Mouse (Mus musculus) midbrain, embryonic 15.5 days (tissue): ENCODE results near the gene Prkar2b. TPM values are rescaled to one million over a fixed set of nuclear protein-coding genes. Genes with fewer than 3 reads are reported as not detected.
A peak's percentile ranks its signal among the peaks of the same experiment; 100 is the strongest.

Experiments used
- ATAC-seq: fragments of 200-750 bp; cut with Nextera tagmentation; replicated peaks from 2 replicates; pipeline ENCODE4 v1.8.0; 2017; ENCODE audit warnings: moderate TSS enrichment
- H3K27ac ChIP-seq: fragments of 300-500 bp; sonication (generic); 2 replicates; pipeline ENCODE4 v1.5.1; 2015; ENCODE audit warnings: mild to moderate bottlenecking, inconsistent platforms
- H3K27me3 ChIP-seq: fragments of 300-500 bp; sonication (generic); replicated peaks from 2 replicates; pipeline ENCODE4 v1.6.1; 2015; ENCODE audit warnings: inconsistent platforms
- H3K36me3 ChIP-seq: fragments of 300-500 bp; sonication (generic); replicated peaks from 2 replicates; pipeline ENCODE4 v1.6.1; 2015; ENCODE audit warnings: inconsistent platforms
- H3K4me1 ChIP-seq: fragments of 300-500 bp; sonication (generic); 2 replicates; pipeline ENCODE4 v1.6.1; 2015; ENCODE audit warnings: inconsistent platforms
- H3K4me2 ChIP-seq: fragments of 300-500 bp; sonication (generic); 2 replicates; pipeline ENCODE4 v1.6.1; 2015; ENCODE audit warnings: inconsistent platforms, mild to moderate bottlenecking, moderate library complexity
- H3K4me3 ChIP-seq: fragments of 300-500 bp; sonication (generic); 2 replicates; pipeline ENCODE4 v1.5.1; 2015; ENCODE audit warnings: mild to moderate bottlenecking, inconsistent platforms
- H3K9ac ChIP-seq: fragments of 300-500 bp; sonication (generic); 2 replicates; pipeline ENCODE4 v1.6.1; 2015; ENCODE audit warnings: mild to moderate bottlenecking, inconsistent platforms
- H3K9me3 ChIP-seq: fragments of 300-500 bp; sonication (generic); 2 replicates; pipeline ENCODE4 v1.6.1; 2016; ENCODE audit warnings: inconsistent platforms
- WGBS: fragments of 180-500 bp; shearing (Covaris S2); methylation state at CpG from one replicate; pipeline ENCODE4 v1.1.7; 2015; ENCODE audit warnings: mixed read lengths; 5-methylcytosine and 5-hydroxymethylcytosine counted together
- polyA plus RNA-seq: library from polyadenylated mRNA; unstranded; fragments of >200 nt; fragmentation: Nextera tagmentation; extraction: Ambion mirVana; gene quantifications from 2 replicates; pipeline ENCODE4 v1.2.1, GENCODE M21; 2015

Prkar2b gene
- polyA plus RNA-seq, 1 experiment from 2014 or later = 148 TPM

DNA sequence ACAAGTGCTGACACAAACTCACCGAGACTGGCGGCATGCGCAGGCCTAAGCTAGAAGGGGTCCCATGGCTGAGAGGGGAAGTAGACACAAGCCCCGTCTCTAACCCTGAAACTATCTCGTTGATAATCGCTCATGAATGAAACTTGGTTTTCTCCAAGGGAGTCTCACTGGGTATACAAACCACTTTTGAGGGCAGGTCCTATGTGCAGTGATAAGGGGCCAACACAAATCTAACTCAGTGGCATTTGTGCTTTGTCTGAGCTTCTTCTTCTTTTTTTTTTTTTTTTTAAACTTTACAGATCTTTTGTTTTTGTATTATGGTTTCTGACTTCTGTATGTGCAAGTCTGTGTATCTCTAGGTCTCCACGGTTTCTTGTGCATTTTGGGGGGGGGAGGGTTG, 60.6 kb downstream of the Prkar2b start:
- no peak for ATAC-seq
- no peaks in the 10 kb centered on the region for H3K27me3 ChIP-seq
- WGBS = 88% methylated on average over 7 of the region's 7 CpGs
- no peaks in the 10 kb centered on the region for H3K4me1 ChIP-seq
- H3K9me3 ChIP-seq = no peaks in the 10 kb centered on the region
- no peak overlapping the region for H3K9ac ChIP-seq
- H3K4me3 ChIP-seq = no peak overlapping the region
- H3K4me2 ChIP-seq = no peak overlapping the region
- H3K27ac ChIP-seq = no peak overlapping the region
- no peaks in the 10 kb centered on the region for H3K36me3 ChIP-seq

DNA sequence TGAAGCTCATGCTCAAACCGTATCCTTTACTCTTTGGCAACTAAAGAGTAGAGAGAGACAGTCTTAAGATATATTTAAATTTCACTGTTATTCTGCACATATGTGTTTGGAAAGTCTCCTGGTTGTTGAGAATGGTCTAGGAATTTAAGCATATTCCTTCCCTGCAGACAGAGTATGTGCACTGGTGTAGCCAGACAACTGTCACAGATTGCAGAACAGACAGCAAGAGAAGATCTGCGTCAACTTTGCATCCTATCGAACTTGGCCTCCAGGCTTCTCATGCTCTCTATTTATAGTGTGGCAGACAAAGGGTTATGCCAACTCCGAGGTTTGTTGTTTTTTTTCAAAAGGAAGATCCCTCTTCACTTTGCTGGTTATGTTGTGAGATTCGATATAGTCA, 62.4 kb downstream of the Prkar2b start:
- Histone ChIP-seq H3K9me3 (no peaks in the 10 kb centered on the region), H3K4me3 (no peak overlapping the region), H3K9ac (no peak overlapping the region), H3K27me3 (no peaks in the 10 kb centered on the region), H3K4me1 (no peaks in the 10 kb centered on the region), H3K27ac (no peak overlapping the region), H3K4me2 (no peak overlapping the region), H3K36me3 (no peaks in the 10 kb centered on the region)
- no peak for ATAC-seq
- WGBS = 81% methylated on average over 5 of the region's 5 CpGs

DNA sequence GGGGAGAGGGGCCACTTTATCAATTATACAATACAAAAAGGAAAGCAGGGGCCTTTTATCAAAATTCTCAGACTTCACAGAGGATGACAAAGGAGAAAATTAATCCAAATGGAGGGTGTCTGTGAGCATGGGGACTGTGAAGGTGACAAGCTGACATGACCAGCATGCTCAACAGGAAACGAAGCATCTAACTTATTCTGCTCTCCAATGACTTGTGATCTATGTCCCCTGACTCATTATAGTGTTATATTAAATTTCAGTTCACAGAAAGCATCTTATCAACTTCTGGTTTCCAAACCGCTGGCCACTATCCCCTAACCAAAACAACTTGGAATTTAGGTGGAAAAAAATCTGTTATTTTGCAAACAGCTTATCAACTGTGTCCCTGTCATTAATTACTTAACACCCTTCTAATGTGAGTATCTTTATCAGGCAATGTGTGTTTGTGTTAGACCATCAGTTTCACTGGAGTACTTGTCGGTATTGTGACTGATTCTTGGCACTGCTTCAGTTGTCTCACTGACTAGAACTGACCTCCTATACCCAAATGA, 63.7 kb downstream of the Prkar2b start:
- Histone ChIP-seq H3K9me3 (no peaks in the 10 kb centered on the region), H3K4me1 (no peaks in the 10 kb centered on the region), H3K27me3 (no peaks in the 10 kb centered on the region), H3K4me2 (no peak overlapping the region), H3K36me3 (no peaks in the 10 kb centered on the region), H3K9ac (no peak overlapping the region), H3K4me3 (no peak overlapping the region), H3K27ac (no peak overlapping the region)
- 67% methylated on average over 3 of the region's 3 CpGs for WGBS
- no peak for ATAC-seq

DNA sequence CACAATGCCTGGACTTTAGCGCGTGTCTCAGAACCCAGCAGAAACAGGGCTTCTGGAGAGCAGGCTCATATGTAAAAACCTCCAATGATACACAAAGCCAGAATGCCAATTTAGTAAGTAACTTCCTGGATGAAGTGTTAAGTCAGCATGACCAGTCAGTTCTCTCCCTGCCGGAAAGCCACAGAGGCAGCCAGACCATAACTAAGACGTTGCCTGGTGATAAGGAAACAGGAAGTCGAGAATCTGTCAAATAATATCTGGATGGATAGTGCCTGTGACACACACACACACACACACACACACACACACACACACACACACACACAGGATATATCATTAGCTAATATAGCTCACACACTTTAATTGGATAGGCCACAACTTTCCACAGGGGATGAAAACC, 64.2 kb downstream of the Prkar2b start:
- Histone ChIP-seq H3K27me3 (no peaks in the 10 kb centered on the region), H3K4me3 (no peak overlapping the region), H3K9me3 (no peaks in the 10 kb centered on the region), H3K9ac (no peak overlapping the region), H3K36me3 (no peaks in the 10 kb centered on the region), H3K27ac (no peak overlapping the region), H3K4me1 (no peaks in the 10 kb centered on the region), H3K4me2 (no peak overlapping the region)
- WGBS = 76% methylated on average over 5 of the region's 5 CpGs
- ATAC-seq = no peak

DNA sequence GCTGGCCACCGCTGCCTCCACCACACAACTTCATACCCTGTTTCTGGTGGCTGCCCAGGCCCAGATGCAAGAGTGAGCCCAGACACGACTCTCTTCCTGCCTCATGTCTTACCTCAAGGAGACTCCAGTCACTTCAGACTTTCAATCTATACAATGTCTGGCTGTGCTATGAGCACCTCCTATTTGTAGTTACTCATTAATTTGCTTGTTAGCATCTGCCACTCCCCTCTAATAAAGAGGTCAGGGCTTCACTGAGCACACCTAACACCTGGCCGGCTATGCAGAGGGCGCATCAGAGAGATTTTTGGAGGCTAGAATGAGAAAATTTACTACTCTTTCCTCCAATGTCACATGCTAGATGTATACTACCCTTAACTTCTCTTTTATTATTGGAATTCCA, 70.5 kb downstream of the Prkar2b start:
- ATAC-seq = no peak
- H3K9ac ChIP-seq = no peak overlapping the region
- H3K4me3 ChIP-seq = no peak overlapping the region
- no peak overlapping the region for H3K27ac ChIP-seq
- 97% methylated on average over 4 of the region's 4 CpGs for WGBS
- H3K36me3 ChIP-seq = no peaks in the 10 kb centered on the region
- H3K4me1 ChIP-seq = no peaks in the 10 kb centered on the region
- no peak overlapping the region for H3K4me2 ChIP-seq
- H3K9me3 ChIP-seq = no peaks in the 10 kb centered on the region
- H3K27me3 ChIP-seq = no peaks in the 10 kb centered on the region

DNA sequence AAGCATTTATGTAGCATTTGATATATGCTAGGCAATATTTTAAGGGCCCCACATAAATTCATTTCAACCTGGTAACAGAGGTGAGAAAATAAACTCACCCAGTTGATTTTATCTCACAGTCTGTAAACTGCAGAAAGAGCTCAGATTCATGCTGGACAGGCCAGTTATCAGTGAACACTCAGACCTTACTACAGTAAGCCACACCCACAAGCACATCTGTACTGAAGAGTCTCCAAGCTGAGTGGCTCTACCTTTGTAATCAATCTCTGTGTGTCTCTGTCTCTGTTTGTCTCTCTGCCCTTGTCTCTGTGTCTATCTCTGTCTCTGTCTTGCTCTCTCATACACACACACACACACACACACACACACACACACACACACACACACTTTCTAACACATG, 71.4 kb downstream of the Prkar2b start:
- Histone ChIP-seq H3K9me3 (no peaks in the 10 kb centered on the region), H3K27ac (no peak overlapping the region), H3K4me2 (no peak overlapping the region), H3K27me3 (no peaks in the 10 kb centered on the region), H3K4me1 (0 out of 2 replicates have a peak, but pooled peaks cover under 1% of the 10 kb centered on the region), H3K4me3 (no peak overlapping the region), H3K36me3 (no peaks in the 10 kb centered on the region), H3K9ac (no peak overlapping the region)
- no peak for ATAC-seq

DNA sequence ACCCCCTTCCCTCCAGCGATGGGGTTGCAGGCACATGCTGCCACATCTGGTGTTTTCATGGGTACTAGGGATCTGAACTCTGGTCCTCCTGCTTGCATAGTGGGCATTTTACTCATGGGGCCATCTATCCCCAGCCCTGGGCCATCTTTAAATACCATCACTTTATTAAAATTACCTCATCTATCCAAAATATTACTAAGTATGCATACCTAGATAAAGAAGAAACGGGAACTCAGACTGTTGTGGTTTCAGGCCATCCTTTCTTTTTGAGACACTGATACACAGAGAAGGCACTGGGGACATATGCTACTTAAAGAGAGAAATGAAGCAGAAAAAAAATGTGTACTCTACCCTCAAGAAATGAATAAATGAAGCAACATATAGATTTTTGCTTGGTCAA, 74.6 kb downstream of the Prkar2b start:
- Histone ChIP-seq H3K27me3 (no peaks in the 10 kb centered on the region), H3K27ac (no peak overlapping the region), H3K4me3 (no peak overlapping the region), H3K9ac (no peak overlapping the region), H3K9me3 (no peaks in the 10 kb centered on the region), H3K4me1 (peaks cover 14% of the 10 kb centered on the region), H3K4me2 (no peak overlapping the region), H3K36me3 (no peaks in the 10 kb centered on the region)
- ATAC-seq = no peak
- 92% methylated on average over 2 of the region's 2 CpGs for WGBS

DNA sequence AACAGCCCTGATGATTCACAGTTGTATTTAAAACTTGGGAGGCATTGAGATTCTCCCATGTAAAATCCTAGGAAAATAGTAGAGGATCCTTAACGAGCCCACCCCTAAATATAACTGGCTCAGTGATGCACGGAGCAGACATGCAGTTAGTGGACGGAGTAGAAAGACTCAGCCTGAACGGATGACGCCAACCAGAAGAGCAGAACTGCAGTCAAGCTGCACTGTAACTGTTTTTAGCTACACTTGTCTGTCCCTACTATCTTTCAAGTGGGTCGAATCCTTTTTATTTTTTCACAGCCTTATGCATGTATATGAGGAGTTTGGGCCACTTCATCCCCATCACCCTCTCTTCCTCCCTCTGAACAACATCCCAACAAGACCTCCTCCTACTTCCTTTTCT, 75.4 kb downstream of the Prkar2b start:
- no peaks in the 10 kb centered on the region for H3K27me3 ChIP-seq
- H3K4me1 ChIP-seq = peaks cover 14% of the 10 kb centered on the region
- H3K9ac ChIP-seq = no peak overlapping the region
- no peaks in the 10 kb centered on the region for H3K9me3 ChIP-seq
- no peak for ATAC-seq
- H3K36me3 ChIP-seq = no peaks in the 10 kb centered on the region
- no peak overlapping the region for H3K4me2 ChIP-seq
- H3K27ac ChIP-seq = no peak overlapping the region
- H3K4me3 ChIP-seq = no peak overlapping the region
- WGBS = 89% methylated on average over 6 of the region's 6 CpGs

DNA sequence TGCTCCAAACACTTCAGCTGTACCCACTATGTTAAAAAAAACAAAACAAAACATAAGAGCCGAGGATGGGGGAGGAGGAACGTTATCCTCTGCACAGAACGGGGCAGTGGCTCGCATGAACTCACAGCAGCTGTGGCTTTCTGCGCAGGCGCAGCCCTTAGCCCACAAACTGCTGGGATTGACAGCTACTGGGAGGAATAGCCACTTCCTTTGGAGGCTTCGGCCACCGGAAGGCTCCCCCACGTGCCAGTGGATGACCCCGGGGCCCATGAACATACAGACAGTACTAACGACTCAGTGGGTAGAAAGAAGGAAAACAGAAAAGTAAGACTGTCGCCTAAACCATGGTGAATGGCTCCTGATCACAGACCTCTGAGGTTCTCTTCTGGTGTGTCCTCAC, 76.4 kb downstream of the Prkar2b start:
- H3K36me3 ChIP-seq = no peaks in the 10 kb centered on the region
- WGBS = 78% methylated on average over 12 of the region's 12 CpGs
- no peaks in the 10 kb centered on the region for H3K9me3 ChIP-seq
- ATAC-seq = 0 out of 2 replicates have a peak, but pooled peaks have one; percentile 13
- no peak overlapping the region for H3K4me3 ChIP-seq
- no peak overlapping the region for H3K9ac ChIP-seq
- peak overlapping the region; percentile 43 for H3K27ac ChIP-seq
- H3K4me2 ChIP-seq = no peak overlapping the region
- peaks cover 14% of the 10 kb centered on the region for H3K4me1 ChIP-seq
- no peaks in the 10 kb centered on the region for H3K27me3 ChIP-seq

DNA sequence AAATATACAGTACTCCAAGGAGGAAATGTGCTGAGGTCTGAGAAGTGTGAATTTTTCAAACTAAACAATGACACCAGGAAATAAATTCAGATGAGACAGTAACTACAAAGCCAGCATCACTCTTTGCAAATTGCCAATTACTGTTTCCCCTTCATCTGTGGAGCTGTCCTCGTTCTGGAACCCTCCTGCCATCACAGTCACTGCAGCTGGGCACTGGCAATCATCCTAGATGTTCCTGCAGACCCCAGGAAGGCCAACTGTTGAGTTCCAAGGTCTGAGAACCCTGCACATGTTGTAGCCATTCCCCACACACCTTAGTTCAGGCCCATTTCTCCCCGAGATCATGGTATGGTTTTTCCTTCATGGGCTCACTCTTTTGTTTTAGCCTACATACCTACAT, 76.9 kb downstream of the Prkar2b start:
- peak; percentile 15; the same call in 1 of the 2 replicates for ATAC-seq
- no peaks in the 10 kb centered on the region for H3K27me3 ChIP-seq
- no peaks in the 10 kb centered on the region for H3K36me3 ChIP-seq
- H3K9ac ChIP-seq = no peak overlapping the region
- H3K9me3 ChIP-seq = no peaks in the 10 kb centered on the region
- no peak overlapping the region for H3K4me3 ChIP-seq
- H3K27ac ChIP-seq = peak overlapping the region; percentile 43; the same call in 1 of the 2 replicates
- peaks cover 14% of the 10 kb centered on the region for H3K4me1 ChIP-seq
- H3K4me2 ChIP-seq = no peak overlapping the region
- 41% methylated on average over 2 of the region's 2 CpGs for WGBS

DNA sequence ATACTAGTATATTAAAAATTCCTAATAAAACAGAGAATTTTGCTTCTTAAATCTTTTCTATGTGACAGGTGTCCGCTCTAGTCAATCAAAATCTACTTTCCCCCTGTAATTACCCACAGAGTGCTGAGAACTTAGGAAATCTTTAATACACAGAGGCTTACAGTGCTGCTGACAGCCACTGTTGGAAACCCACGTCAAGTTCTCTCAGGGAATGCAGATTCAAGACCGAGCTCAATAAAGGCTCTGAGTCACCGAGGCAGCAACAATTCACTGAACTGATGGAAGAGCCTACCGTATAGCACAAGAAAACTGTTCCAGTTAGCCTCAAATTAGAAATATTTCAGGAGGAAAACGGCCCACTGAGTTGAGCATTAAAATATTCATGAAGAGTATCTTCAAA, 77.3 kb downstream of the Prkar2b start:
- Histone ChIP-seq H3K4me1 (peaks cover 14% of the 10 kb centered on the region), H3K27me3 (no peaks in the 10 kb centered on the region), H3K9ac (no peak overlapping the region), H3K27ac (peak overlapping the region; percentile 53), H3K4me3 (no peak overlapping the region), H3K36me3 (no peaks in the 10 kb centered on the region), H3K4me2 (no peak overlapping the region), H3K9me3 (no peaks in the 10 kb centered on the region)
- WGBS = 51% methylated on average over 6 of the region's 6 CpGs
- 0 out of 2 replicates have a peak, but pooled peaks have one; percentile 18 for ATAC-seq

DNA sequence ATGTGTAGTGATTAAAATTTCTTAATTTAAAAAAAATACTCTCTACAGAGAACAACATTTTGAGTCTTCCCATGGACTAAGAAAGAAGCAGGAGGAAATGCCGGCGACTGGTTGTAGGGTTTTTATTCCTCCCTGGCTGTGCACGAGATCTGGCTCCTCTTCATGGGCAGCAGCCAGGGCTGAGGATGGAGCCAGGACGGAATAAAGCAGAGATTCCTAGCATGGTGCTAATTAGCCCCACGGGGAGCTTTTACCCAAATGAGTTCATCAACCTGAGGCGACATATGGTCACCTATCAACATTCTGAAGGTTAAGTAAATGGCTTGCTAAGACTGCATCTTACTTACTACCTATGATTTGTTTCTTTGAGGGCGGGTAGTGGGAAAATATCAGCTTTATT, 77.9 kb downstream of the Prkar2b start:
- WGBS = 54% methylated on average over 7 of the region's 7 CpGs
- ATAC-seq = peak; percentile 50; the same call in 1 of the 2 replicates
- Histone ChIP-seq H3K4me2 (no peak overlapping the region), H3K27me3 (no peaks in the 10 kb centered on the region), H3K9ac (no peak overlapping the region), H3K36me3 (no peaks in the 10 kb centered on the region), H3K27ac (0 out of 2 replicates have a peak overlapping the region, but pooled peaks have one; percentile 17), H3K4me1 (peaks cover 14% of the 10 kb centered on the region), H3K9me3 (no peaks in the 10 kb centered on the region), H3K4me3 (no peak overlapping the region)

DNA sequence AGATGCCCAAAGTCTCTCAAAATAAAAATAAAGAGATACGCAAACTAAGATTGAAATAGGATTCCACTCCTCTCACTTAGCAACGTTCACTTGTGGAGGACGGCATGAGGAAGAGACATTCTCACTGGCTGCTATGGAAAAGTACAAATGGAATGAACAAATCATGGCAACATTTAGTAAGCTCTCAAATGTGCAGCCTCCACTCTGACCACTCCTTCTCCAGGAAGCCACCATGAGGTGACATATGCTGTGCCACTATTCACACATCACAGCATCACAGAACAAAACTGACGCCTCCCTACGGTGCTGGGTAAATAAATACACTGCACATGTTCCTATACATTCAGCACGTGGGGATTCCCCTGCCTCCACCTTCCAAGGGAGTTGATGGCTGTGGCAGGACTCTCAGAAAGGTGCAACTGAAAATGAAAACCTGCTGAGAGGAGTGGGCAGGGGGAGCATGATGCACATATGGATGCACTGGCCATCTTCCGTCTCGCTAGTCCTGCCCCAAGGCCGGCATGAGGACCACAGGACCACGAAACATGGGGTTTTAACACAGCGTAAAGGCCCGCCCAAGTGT, 83.4 kb downstream of the Prkar2b start:
- Histone ChIP-seq H3K9me3 (no peaks in the 10 kb centered on the region), H3K9ac (no peak overlapping the region), H3K4me2 (no peak overlapping the region), H3K27ac (no peak overlapping the region), H3K27me3 (no peaks in the 10 kb centered on the region), H3K4me3 (no peak overlapping the region), H3K36me3 (no peaks in the 10 kb centered on the region), H3K4me1 (0 out of 2 replicates have a peak, but pooled peaks cover 4% of the 10 kb centered on the region)
- ATAC-seq = no peak; the same call in 1 of the 2 replicates
- WGBS = 67% methylated on average over 12 of the region's 12 CpGs
